8 mouse cellular contexts compared by ENCODE assay signal in genomic region chr7:24586828-24587227, GRCm38 (mm10). TPM values are rescaled to one million over a fixed set of nuclear protein-coding genes. Genes with fewer than 3 reads are reported as not detected.
DNase-seq lines count a peak whose midpoint lies in the region; ATAC-seq and TF ChIP-seq lines count a peak whose summit lies in the region.

No protein-coding gene starts in this region.

- H3K9ac ChIP-seq in ES-Bruce4 (ENCODE audit: low read depth, poor library complexity, severe bottlenecking): no peak overlapping the region
- no peak overlapping the region for H3K9ac ChIP-seq in heart, adult 2 months (ENCODE audit: low read depth, low read length)

- H3K27me3 ChIP-seq in ES-Bruce4 (ENCODE audit: control insufficient read depth, insufficient read depth, low read length, poor library complexity, severe bottlenecking): no peaks in the 10 kb centered on the region
- peaks cover 1% of the 10 kb centered on the region; the same call in 1 of the 2 replicates for H3K27me3 ChIP-seq in heart, adult 2 months (ENCODE audit: control insufficient read depth, insufficient read depth, low read length)

- no peak for TF ChIP-seq CTCF in ES-Bruce4 (IDR thresholded peaks at IDR 0.05; ENCODE audit: low read depth, low read length)
- no peak for TF ChIP-seq CTCF in heart, adult 2 months (IDR thresholded peaks at IDR 0.05)

- no peak for DNase-seq in frontal cortex, postnatal 25 days (ENCODE audit: low spot score in 2 of 2)
- DNase-seq in lung, postnatal 4 days: peak; percentile 36 to 58
- DNase-seq in adrenal gland, adult (ENCODE audit: inconsistent age in 2 of 2, low spot score in 1 of 2): no peak
- DNase-seq in left cerebral cortex, postnatal 36 days (ENCODE audit: low spot score in 2 of 2): no peak
- no peak for DNase-seq in heart, adult 2 months

- H3K79me2 ChIP-seq in heart, adult 2 months (replicated peaks; ENCODE audit: control insufficient read depth, insufficient read depth, low read length): no peaks in the 10 kb centered on the region

- H3K27ac ChIP-seq in ES-Bruce4 (ENCODE audit: insufficient read depth, low read length): no peak overlapping the region
- H3K27ac ChIP-seq in heart, adult 2 months: no peak overlapping the region

- no peak for TF ChIP-seq POLR2A in ES-Bruce4 (IDR thresholded peaks at IDR 0.05; ENCODE audit: insufficient read depth, low read length)
- TF ChIP-seq POLR2A in heart, adult 2 months (IDR thresholded peaks at IDR 0.05; ENCODE audit: insufficient read depth, low read depth, low read length): no peak

- peak; percentile 45; the same call in 1 of the 2 replicates for ATAC-seq in frontal cortex, adult (ENCODE audit: low TSS enrichment)
- peak; percentile 39 to 57; a peak in 3 of 4 replicates for ATAC-seq in hematopoietic stem cell, adult 5-6 weeks (replicated peaks in 1 of 2; ENCODE audit: insufficient read depth in 1 of 2, low FRiP score in 2 of 2, low TSS enrichment in 1 of 2, low read depth in 1 of 2, poor library complexity in 2 of 2, severe bottlenecking in 2 of 2)

- H3K4me1 ChIP-seq in ES-Bruce4 (ENCODE audit: control insufficient read depth, insufficient read depth, low read length): peaks cover 1% of the 10 kb centered on the region
- no peaks in the 10 kb centered on the region; the same call in 1 of the 2 replicates for H3K4me1 ChIP-seq in heart, adult 2 months (ENCODE audit: control insufficient read depth, insufficient read depth, low read length)

- H3K9me3 ChIP-seq in ES-Bruce4 (replicated peaks; ENCODE audit: control insufficient read depth, insufficient read depth, low read length, poor library complexity, severe bottlenecking): peaks cover 5% of the 10 kb centered on the region; the same call in 1 of the 2 replicates

- 12% methylated on average over 8 of the region's 8 CpGs for WGBS in heart, adult 2 months

- TF ChIP-seq EP300 in ES-Bruce4 (IDR thresholded peaks at IDR 0.05; ENCODE audit: insufficient read depth, low read depth, low read length): no peak
- TF ChIP-seq EP300 in heart, adult 2 months (IDR thresholded peaks at IDR 0.05; ENCODE audit: insufficient read depth, low read depth, low read length): no peak

- peak overlapping the region; percentile 47; the same call in 1 of the 2 replicates for H3K4me3 ChIP-seq in ES-Bruce4 (ENCODE audit: low read depth, low read length)
- no peak overlapping the region for H3K4me3 ChIP-seq in heart, adult 2 months

- H3K36me3 ChIP-seq in ES-Bruce4 (ENCODE audit: control insufficient read depth, insufficient read depth, low read length, poor library complexity, severe bottlenecking): no peaks in the 10 kb centered on the region
- no peaks in the 10 kb centered on the region for H3K36me3 ChIP-seq in heart, adult 2 months (ENCODE audit: control insufficient read depth, insufficient read depth, low read length)

- intact Hi-C loops in left cerebral cortex, postnatal 36 days (cut with DNase I): no loop called here
- intact Hi-C loops in heart, adult 2 months (cut with DNase I): no loop called here

RNA-seq across cellular contexts. Expression of gene Ethe1, which starts 0.5 kb away (rescaled TPM):
- polyA plus RNA-seq in ES-Bruce4 (2011; ENCODE audit: insufficient read depth, insufficient read length, low read depth, missing spikeins): 13.4 and 15.5 TPM in 2 replicates
- 14.2 and 16.4 TPM in 2 replicates for total RNA-seq in hematopoietic stem cell, adult 5-6 weeks (2017)
- total RNA-seq in left cerebral cortex, postnatal 36 days (2021): 10 to 100 TPM; 11.8 to 14.3 TPM
- total RNA-seq in heart, adult 2 months (2021): 10 to 100 TPM; 53.2 to 65.2 TPM
- 50.4 and 57.3 TPM in 2 replicates for polyA plus RNA-seq in heart, adult 2 months (2012; rRNA removed)

RNA-seq across cellular contexts. Expression of gene Zfp575, which starts 0.6 kb away (rescaled TPM):
- 0.88 and 1.4 TPM in 2 replicates for polyA plus RNA-seq in ES-Bruce4 (2011; ENCODE audit: insufficient read depth, insufficient read length, low read depth, missing spikeins)
- total RNA-seq in hematopoietic stem cell, adult 5-6 weeks (2017): not detected in 2 replicates
- total RNA-seq in left cerebral cortex, postnatal 36 days (2021): 1 to 10 TPM; 6.6 to 6.8 TPM
- total RNA-seq in heart, adult 2 months (2021): under 1 TPM in 1 of 2 experiments, not detected in 1; 0.07 TPM
- polyA plus RNA-seq in heart, adult 2 months (2012; rRNA removed): 0.08 TPM in 1 of 2 replicates, not detected in the other

RNA-seq across cellular contexts. Expression of gene Phldb3, which starts 23.7 kb away (rescaled TPM):
- 5.6 and 7.1 TPM in 2 replicates for polyA plus RNA-seq in ES-Bruce4 (2011; ENCODE audit: insufficient read depth, insufficient read length, low read depth, missing spikeins)
- total RNA-seq in hematopoietic stem cell, adult 5-6 weeks (2017): 13.9 and 17.5 TPM in 2 replicates
- under 1 TPM; 0.22 to 0.48 TPM for total RNA-seq in left cerebral cortex, postnatal 36 days (2021)
- under 1 TPM; 0.27 to 0.34 TPM for total RNA-seq in heart, adult 2 months (2021)
- 0.20 and 0.25 TPM in 2 replicates for polyA plus RNA-seq in heart, adult 2 months (2012; rRNA removed)

RNA-seq across cellular contexts. Expression of gene Xrcc1, which starts 40.7 kb away (rescaled TPM):
- 84.8 and 85.8 TPM in 2 replicates for polyA plus RNA-seq in ES-Bruce4 (2011; ENCODE audit: insufficient read depth, insufficient read length, low read depth, missing spikeins)
- 42.9 and 43.3 TPM in 2 replicates for total RNA-seq in hematopoietic stem cell, adult 5-6 weeks (2017)
- 10 to 100 TPM; 29.8 to 41.4 TPM for total RNA-seq in left cerebral cortex, postnatal 36 days (2021)
- 10 to 100 TPM; 25.0 to 25.6 TPM for total RNA-seq in heart, adult 2 months (2021)
- polyA plus RNA-seq in heart, adult 2 months (2012; rRNA removed): 21.8 and 25.5 TPM in 2 replicates

RNA-seq across cellular contexts. Expression of gene Pinlyp, which starts 40.9 kb away (rescaled TPM):
- 1.1 TPM in 1 of 2 replicates, not detected in the other for polyA plus RNA-seq in ES-Bruce4 (2011; ENCODE audit: insufficient read depth, insufficient read length, low read depth, missing spikeins)
- not detected in 2 replicates for total RNA-seq in hematopoietic stem cell, adult 5-6 weeks (2017)
- total RNA-seq in left cerebral cortex, postnatal 36 days (2021): not detected
- total RNA-seq in heart, adult 2 months (2021): not detected
- polyA plus RNA-seq in heart, adult 2 months (2012; rRNA removed): not detected in 2 replicates

Comparison
In these comparisons a context has a peak if more than half of its experiments do, and no peak if none do; other contexts are left out.
1. DNase-seq: peak in lung, postnatal 4 days (2 of 2); none in frontal cortex, postnatal 25 days (0 of 2), adrenal gland, adult (0 of 2), left cerebral cortex, postnatal 36 days (0 of 2) and heart, adult 2 months (0 of 2).
2. RNA of gene Phldb3, which starts 23.7 kb away (total RNA-seq): 13.9 to 17.5 TPM in hematopoietic stem cell, adult 5-6 weeks; 0.22 to 0.48 TPM in left cerebral cortex, postnatal 36 days and 0.27 to 0.34 TPM in heart, adult 2 months; every median in the first group is over 10 times any median in the second.